10 mouse cellular contexts compared by ENCODE assay signal in the genomic region with DNA sequence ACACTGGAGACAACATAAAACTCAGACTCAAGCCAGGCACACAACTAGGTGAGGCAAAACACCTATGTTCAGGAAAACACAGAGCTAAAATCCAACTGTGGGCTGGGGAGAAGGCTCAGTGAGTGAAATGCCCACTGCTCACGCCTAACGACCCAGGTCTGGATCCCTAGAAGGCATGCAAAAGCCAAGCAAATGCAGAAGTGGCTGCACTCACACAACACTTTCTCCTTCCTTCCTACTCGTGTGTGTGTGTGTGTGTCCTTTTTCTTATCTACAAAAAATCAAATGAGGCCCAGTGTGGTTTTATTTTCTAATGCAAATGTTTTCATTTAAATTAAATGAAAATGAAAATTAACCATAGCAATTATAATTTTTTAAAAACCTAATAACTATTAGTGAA.
"Had no signal": no experiment of that assay in that cellular context is flagged by ENCODE, and none has a peak within 500 bp of the region (broad histone marks: within the 10 kb centered on the region; RNA-seq: fewer than 3 reads in every experiment).

No protein-coding gene starts in this region.

- H3K9ac ChIP-seq: limb, embryonic 13.5 days; liver, embryonic 14.5 days; neural tube, embryonic 15.5 days had no signal

- H3K27ac ChIP-seq: limb, embryonic 13.5 days; liver, embryonic 14.5 days; midbrain, embryonic 10.5 days; neural tube, embryonic 15.5 days had no signal

- H3K27me3 ChIP-seq: limb, embryonic 13.5 days; neural tube, embryonic 15.5 days had no signal

- H3K9me3 ChIP-seq: limb, embryonic 13.5 days; midbrain, embryonic 10.5 days; neural tube, embryonic 15.5 days had no signal

- H3K4me3 ChIP-seq: limb, embryonic 13.5 days; midbrain, embryonic 10.5 days; myocyte; neural tube, embryonic 15.5 days had no signal

- H3K4me2 ChIP-seq: limb, embryonic 13.5 days; neural tube, embryonic 15.5 days had no signal

- DNase-seq: layer of hippocampus, adult 9-11 months; layer of hippocampus, postnatal 36 days; lung, adult 18-20 months; midbrain, embryonic 14.5 days; thymus, postnatal 36 days had no signal

- H3K36me3 ChIP-seq: limb, embryonic 13.5 days; midbrain, embryonic 10.5 days; neural tube, embryonic 15.5 days had no signal
